Mouse (Mus musculus) cerebellum, adult 2 months (tissue): ENCODE results near the gene Cinp.

Source experiments
- CTCF ChIP-seq: fragments of 200-500 bp; IDR thresholded peaks from 2 replicates; pipeline ENCODE4 v1.5.1; 2011; ENCODE audit warnings: low read depth, mild to moderate bottlenecking, control low read depth, low read length, moderate library complexity, borderline replicate concordance; ENCODE audit not compliant: insufficient read depth
- POLR2A ChIP-seq: fragments of 200-500 bp; IDR thresholded peaks from 2 replicates; pipeline ENCODE4 v1.6.1; 2011; ENCODE audit warnings: low read length, control low read depth, borderline replicate concordance; ENCODE audit not compliant: insufficient read depth

DNA sequence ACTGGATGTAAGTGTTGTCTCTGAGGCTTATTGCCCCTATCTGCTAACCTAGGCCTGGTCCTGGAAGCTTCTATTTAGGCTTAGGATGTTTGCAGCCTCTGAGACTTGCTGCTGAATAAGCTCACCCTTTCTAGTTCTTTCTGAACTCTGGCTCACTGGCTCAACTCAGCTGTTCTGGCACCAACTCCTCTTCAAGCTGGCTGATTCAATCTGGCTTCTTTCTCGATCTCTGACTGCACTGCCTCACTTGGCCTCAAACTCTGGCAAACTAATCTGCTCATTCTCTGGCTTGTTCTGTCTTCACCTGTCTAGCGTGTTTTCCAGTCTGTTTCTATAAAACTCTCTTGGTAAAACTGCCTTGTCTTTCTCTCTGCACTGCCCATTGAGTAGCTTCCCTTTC lies 13.6 kb downstream of the Cinp start:
- TF ChIP-seq CTCF (no peak), POLR2A (no peak)
